Mouse (Mus musculus): ENCODE data around the gene Cd70.
"Not testable (repeated sequence)": the region's sequence is repeated elsewhere in the genome, so short reads cannot be mapped to it uniquely, and the experiment has no call there.

Gene Cd70

GRCm38 (mm10) chr17:57134693-57135092 lies 14.9 kb downstream of the Cd70 start:
- in situ Hi-C loops (cut with MboI): no loop called here

GRCm38 (mm10) chr17:57134021-57134420 lies 15.6 kb downstream of the Cd70 start:
- in situ Hi-C loops (cut with MboI): not testable (repeated sequence)

DNA sequence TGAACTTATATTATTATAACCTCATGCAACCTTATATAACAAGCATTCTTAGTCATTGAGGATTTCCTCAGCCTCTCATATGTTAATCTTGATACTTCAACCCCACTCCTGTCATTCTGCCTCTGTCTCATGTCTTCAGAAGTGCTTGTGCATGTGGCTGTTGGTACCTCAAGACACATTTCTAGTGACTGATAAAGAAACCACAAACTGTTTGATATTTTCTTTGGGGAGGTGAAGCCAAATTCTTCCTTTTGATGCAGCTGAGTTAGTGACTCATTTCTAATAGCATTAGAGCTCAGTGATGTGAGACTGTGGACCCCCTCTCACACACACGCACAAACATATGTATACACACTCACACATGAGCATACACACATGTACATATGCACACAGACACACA lies 17.8 kb downstream of the Cd70 start:
- in situ Hi-C loops (cut with MboI): no loop called here

DNA sequence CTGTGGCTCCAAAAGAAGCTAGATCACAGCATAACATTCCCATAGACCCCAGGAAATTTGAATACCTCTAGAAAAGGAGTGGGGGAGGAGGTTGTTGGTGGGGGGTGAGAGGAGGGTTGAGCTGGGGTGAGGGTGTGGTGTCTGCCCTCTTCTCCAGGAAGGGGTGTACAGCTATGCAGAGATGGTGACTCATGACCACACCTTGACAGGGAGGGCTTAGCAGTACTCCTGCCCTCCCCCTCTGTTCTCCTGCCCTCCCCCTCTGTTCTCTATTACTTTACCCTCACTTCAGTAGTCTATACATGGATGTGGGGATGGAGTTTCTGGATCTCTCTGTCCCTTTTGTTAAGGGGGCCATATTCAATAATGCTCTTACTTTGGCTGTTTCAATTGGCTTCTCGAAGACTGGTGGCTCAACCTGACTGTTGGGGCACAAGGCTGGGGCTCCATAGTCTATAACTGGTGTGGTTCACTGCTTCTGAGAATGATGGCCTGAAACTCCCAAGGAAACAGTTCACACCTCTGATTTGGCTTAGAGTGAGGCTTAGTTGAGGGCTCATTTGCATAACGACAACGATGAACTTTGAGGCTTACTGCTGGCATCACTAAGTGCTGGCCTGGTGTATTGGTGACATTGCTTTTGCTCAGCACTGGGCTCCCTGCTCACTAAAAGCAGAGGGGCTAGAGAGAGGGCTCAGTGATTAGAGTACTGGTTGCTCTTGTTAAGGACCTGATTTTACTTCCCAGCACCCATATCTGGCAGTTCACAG lies 23.5 kb downstream of the Cd70 start:
- in situ Hi-C loops (cut with MboI): no loop called here

- in situ Hi-C loops (cut with MboI): no loop called here
Observed at GRCm38 (mm10) chr17:57124792-57125191, 24.8 kb downstream of the Cd70 start.

- in situ Hi-C loops (cut with MboI): no loop called here
Observed at GRCm38 (mm10) chr17:57123192-57124118, 26.1 kb downstream of the Cd70 start.

DNA sequence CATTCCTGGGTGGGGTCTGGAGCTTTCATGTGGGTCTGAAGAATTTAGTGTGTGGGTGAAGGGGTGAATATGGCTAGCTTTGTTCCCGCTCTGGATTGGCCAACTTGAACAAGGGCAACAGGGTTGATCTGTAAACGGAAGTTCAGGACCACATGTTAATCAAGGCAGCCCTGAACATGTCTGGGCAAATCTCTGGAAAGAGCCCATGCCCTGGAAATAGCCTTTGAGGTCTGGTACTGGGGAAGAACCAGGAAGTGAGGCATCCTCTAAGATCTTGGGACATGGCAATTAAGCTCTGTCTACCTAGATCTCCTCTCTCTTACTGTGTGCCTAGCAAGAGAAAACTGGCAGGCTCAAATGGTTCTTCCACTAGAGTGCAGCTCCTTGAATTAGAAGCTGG lies 27.7 kb downstream of the Cd70 start:
- in situ Hi-C loops (cut with MboI): no loop called here

GRCm38 (mm10) chr17:57118524-57119349 lies 30.8 kb downstream of the Cd70 start:
- in situ Hi-C loops (cut with MboI): no loop called here

GRCm38 (mm10) chr17:57116801-57117200 lies 32.8 kb downstream of the Cd70 start:
- in situ Hi-C loops (cut with MboI): no loop called here

DNA sequence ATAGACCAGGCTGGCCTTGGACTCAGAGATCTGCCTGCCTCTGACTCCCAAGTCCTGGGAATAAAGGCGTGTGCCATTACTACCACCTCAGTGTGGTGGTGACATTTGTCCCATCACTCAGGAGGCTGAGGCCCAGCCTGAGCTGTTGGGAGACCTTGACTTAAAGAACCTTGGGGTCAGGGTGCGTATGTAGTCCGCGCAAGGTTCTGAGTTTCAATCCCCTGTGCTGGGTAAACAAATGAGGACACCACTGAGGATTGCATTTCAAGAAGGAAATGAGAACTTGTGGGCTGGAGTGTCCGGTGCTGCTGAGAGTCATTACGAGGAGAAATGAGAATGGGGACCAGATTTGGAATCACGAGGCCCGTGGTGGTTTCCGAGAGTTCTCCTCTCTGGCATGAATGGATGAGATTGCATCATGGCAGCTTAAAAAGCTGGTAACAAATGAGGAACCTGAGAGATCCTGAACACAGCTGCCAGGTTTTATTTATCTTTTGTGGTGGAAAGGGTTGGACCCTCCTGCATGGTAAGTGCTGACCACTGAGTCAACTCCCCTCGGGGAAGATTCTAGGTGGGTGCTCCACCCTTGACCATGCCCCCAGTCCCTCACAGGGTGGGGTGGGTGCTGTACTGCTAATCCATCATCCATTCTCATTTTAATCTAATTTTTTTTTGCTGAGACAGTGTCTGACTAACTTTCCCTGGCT lies 36.7 kb downstream of the Cd70 start:
- in situ Hi-C loops (cut with MboI): no loop called here

DNA sequence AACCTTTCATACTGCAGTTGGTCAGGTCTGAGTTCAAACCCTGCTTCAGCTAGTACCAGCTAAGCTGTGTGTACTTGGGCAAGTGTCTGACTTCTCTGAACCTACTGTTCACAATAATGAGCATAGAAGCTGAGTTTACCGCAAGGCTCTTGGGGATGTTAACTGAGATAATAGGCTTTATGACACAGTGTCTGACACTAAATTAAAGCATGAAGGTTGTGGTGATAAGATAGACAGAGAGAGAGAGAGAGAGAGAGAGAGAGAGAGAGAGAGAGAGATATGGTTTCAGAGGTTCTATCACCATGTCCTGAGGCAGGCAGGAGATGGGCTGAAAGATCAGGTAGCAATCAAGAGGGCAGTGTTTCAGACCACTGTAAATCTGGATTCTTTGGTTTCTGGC lies 39.6 kb downstream of the Cd70 start:
- in situ Hi-C loops (cut with MboI): no loop called here

DNA sequence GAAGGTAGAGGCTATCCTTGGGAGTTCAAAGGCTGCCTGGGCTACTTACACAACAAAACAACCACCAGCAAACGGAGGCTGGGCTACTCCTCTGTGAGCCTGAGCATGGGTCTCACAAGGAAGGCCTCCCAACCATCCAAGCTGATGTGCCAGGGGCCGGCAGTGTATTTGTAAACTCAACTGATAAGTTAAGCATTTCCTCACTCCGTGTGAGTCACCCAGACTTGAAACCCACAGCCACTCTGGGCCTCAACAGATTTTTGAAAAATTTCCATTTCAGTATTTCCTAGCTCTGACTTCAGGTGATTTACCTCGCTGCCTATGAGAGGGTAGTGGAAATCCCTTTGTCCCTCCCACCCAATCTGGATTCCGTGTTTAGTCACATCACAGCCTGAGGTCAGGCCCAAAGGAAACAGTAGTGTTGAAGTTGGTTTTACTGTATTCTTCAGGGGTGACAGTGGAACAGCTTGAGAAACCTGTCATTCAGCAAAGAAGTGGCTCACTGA lies 40.9 kb downstream of the Cd70 start:
- in situ Hi-C loops (cut with MboI): no loop called here

DNA sequence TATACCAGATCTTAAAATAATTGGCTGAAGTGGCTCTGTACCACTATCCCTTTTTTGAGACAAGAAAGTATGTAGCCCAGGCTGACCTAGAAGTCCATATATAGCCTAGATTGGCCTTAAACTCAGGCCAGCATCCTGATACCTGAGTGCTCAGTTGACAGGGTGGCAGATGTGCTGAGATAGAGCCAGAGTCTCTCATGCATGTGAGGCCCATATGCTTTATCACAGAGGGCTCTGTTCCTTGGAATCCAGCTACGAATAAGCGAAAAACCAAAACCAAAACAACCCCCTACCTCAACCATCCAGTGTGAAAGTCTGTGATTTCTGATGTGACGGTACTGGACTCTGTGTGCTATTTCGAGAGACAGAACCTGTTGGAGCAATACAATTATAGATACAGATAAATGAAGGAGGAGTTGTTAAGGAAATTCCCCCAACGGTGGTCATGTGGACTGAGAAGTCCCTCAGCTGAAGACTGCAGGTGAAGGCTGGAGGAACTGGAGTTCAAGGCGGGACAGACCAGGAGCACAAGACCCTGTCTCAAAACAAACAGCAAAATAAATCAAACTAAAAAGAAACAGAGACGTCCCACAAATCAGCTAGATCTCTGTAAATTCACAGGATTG lies 41.4 kb downstream of the Cd70 start:
- in situ Hi-C loops (cut with MboI): no loop called here

- in situ Hi-C loops (cut with MboI): no loop called here
Observed at GRCm38 (mm10) chr17:57107064-57107463, 42.5 kb downstream of the Cd70 start.

GRCm38 (mm10) chr17:57106035-57106368 lies 43.6 kb downstream of the Cd70 start:
- in situ Hi-C loops (cut with MboI): no loop called here

GRCm38 (mm10) chr17:57105181-57106034 lies 44.2 kb downstream of the Cd70 start, which contains the start of gene Tnfsf9:
TSS of gene Tnfsf9 (plus strand) at chr17:57105325.
- in situ Hi-C loops (cut with MboI): no loop called here

- in situ Hi-C loops (cut with MboI): no loop called here
Observed at GRCm38 (mm10) chr17:57104496-57104895, 45.1 kb downstream of the Cd70 start.

- in situ Hi-C loops (cut with MboI): no loop called here
Observed at GRCm38 (mm10) chr17:57102276-57102675, 47.3 kb downstream of the Cd70 start.

DNA sequence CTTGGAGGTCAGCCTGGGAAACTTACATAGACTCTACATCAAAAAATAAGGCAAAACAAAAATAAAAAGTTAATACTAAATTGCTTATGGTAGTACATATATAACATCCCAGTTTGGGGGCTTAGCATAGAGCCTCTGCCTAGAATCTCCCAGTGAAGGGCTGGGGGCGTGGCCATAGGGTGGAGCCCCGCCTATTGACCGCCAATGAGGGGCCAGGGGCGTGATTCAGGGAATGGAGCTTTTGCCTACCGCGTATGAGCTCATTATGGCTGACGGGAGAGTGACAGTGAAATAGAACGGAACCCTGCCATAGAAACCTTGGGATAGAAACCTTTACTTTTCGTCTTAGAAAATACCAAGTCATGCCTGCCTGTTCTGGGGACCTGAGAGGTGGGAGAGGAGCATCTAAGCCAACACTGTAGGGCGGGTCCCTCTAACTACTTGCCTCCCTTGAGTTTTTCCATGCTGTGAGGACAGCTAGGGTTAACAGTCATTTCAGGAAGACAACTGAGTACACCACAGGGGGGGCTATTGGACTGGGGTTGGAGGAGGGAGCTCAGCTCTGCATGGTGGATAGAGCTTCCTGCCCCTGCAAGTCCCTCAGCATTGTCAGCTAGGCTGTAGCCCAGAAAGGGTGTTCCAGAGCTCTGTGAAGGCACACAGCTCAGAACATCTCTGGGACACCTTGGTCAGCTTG lies 49.8 kb downstream of the Cd70 start:
- in situ Hi-C loops (cut with MboI): loop anchor here (10.0 kb wide), 1 partner anchor 235 kb away; no protein-coding TSS in a partner anchor
